Mouse (Mus musculus) MEL (cell line): ENCODE data around the gene Tmem170b. TPM values are rescaled to one million over a fixed set of nuclear protein-coding genes. Genes with fewer than 3 reads are reported as not detected.

Experiments
- DNase-seq: peaks from one replicate; pipeline ENCODE4 v3.0.0; 2011; ENCODE audit warnings: low read depth, low spot score
- H3K27ac ChIP-seq: 2 replicates; pipeline ENCODE4 v1.5.1; 2012; ENCODE audit warnings: low read depth, mild to moderate bottlenecking, control low read depth, low read length, moderate library complexity; ENCODE audit not compliant: control insufficient read depth
- H3K27me3 ChIP-seq, 2 experiments: fragments of 150-350 bp in 1 of 2; sonication (generic) in 1 of 2; 2 replicates each; pipeline ENCODE4 v1.6.1; 2012; ENCODE audit warnings: low read length in 2 of 2, mild to moderate bottlenecking in 2 of 2, improper control_type of control experiment in 1 of 2, moderate library complexity in 1 of 2; ENCODE audit not compliant: insufficient read depth in 2 of 2, control insufficient read depth in 1 of 2
- H3K36me3 ChIP-seq, 2 experiments: 2 replicates each; pipeline ENCODE4 v1.6.1; 2012 to 2014; ENCODE audit warnings: low read length in 2 of 2, improper control_type of control experiment in 1 of 2, inconsistent platforms in 1 of 2, mild to moderate bottlenecking in 1 of 2; ENCODE audit not compliant: insufficient read depth in 2 of 2, control insufficient read depth in 1 of 2
- H3K4me1 ChIP-seq, 2 experiments: fragments of 150-350 bp in 1 of 2; sonication (generic) in 1 of 2; 2 replicates each; pipeline ENCODE4 v1.6.1; 2012; ENCODE audit warnings: low read length in 2 of 2, improper control_type of control experiment in 1 of 2, mild to moderate bottlenecking in 1 of 2; ENCODE audit not compliant: insufficient read depth in 2 of 2, control insufficient read depth in 1 of 2
- H3K4me3 ChIP-seq, 2 experiments: fragments of 150-350 bp in 1 of 2; sonication (generic) in 1 of 2; 2 replicates each; pipeline ENCODE4 v1.5.1; 2012; ENCODE audit warnings: low read depth in 2 of 2, low read length in 2 of 2, mild to moderate bottlenecking in 2 of 2, moderate library complexity in 2 of 2, control low read depth in 1 of 2, improper control_type of control experiment in 1 of 2; ENCODE audit not compliant: control insufficient read depth in 1 of 2, insufficient read depth in 1 of 2
- H3K79me2 ChIP-seq: 2 replicates; pipeline ENCODE4 v1.6.1; 2012; ENCODE audit warnings: mild to moderate bottlenecking, low read length, moderate library complexity; ENCODE audit not compliant: control insufficient read depth, poor library complexity, insufficient read depth
- H3K9ac ChIP-seq: 2 replicates; pipeline ENCODE4 v1.6.1; 2012; ENCODE audit warnings: low read depth, mild to moderate bottlenecking, control low read depth, low read length, moderate library complexity; ENCODE audit not compliant: control insufficient read depth, poor library complexity, severe bottlenecking
- H3K9me3 ChIP-seq: fragments of 150-350 bp; sonication (generic); replicated peaks from 2 replicates; pipeline ENCODE4 v1.6.1; 2012; ENCODE audit warnings: mild to moderate bottlenecking, low read length, improper control_type of control experiment, moderate library complexity; ENCODE audit not compliant: insufficient read depth
- BHLHE40 ChIP-seq: IDR thresholded peaks from 2 replicates; pipeline ENCODE4 v1.6.1; 2012; ENCODE audit warnings: low read depth, mild to moderate bottlenecking, inconsistent platforms, low read length, improper control_type of control experiment, borderline replicate concordance
- CHD1 ChIP-seq: IDR thresholded peaks from 2 replicates; pipeline ENCODE4 v1.6.1; 2012; ENCODE audit warnings: low read depth, mild to moderate bottlenecking, inconsistent platforms, low read length, improper control_type of control experiment
- CHD2 ChIP-seq: IDR thresholded peaks from 2 replicates; pipeline ENCODE4 v1.6.1; 2011; ENCODE audit warnings: low read length, improper control_type of control experiment
- ELF1 ChIP-seq: IDR thresholded peaks from 2 replicates; pipeline ENCODE4 v1.6.1; 2014; ENCODE audit warnings: low read depth, mild to moderate bottlenecking, inconsistent platforms, low read length, improper control_type of control experiment, moderate library complexity
- ETS1 ChIP-seq: IDR thresholded peaks from 2 replicates; pipeline ENCODE4 v1.6.1; 2012; ENCODE audit warnings: low read depth, mild to moderate bottlenecking, inconsistent platforms, low read length, improper control_type of control experiment, moderate library complexity
- GABPA ChIP-seq: IDR thresholded peaks from 2 replicates; pipeline ENCODE4 v1.6.1; 2012; ENCODE audit warnings: low read depth, mild to moderate bottlenecking, inconsistent platforms, low read length, improper control_type of control experiment, moderate library complexity
- GATA1 ChIP-seq: IDR thresholded peaks from 2 replicates; pipeline ENCODE4 v1.6.1; 2011; ENCODE audit warnings: low read depth, low read length, improper control_type of control experiment
- KAT2A ChIP-seq: conservative IDR thresholded peaks from 2 replicates; pipeline ENCODE4 v1.6.1; 2012; ENCODE audit warnings: low read depth, low read length, improper control_type of control experiment, inconsistent platforms
- MAZ ChIP-seq: IDR thresholded peaks from 2 replicates; pipeline ENCODE4 v1.6.1; 2012; ENCODE audit warnings: low read depth, mild to moderate bottlenecking, inconsistent platforms, low read length, improper control_type of control experiment
- MEF2A ChIP-seq: IDR thresholded peaks from 2 replicates; pipeline ENCODE4 v1.6.1; 2014; ENCODE audit warnings: low read depth, mild to moderate bottlenecking, inconsistent platforms, low read length, improper control_type of control experiment; ENCODE audit not compliant: poor library complexity, insufficient replicate concordance, severe bottlenecking; ENCODE audit errors: extremely low read depth
- MYB ChIP-seq: IDR thresholded peaks from 2 replicates; pipeline ENCODE4 v1.6.1; 2011; ENCODE audit warnings: mild to moderate bottlenecking, low read depth, low read length, improper control_type of control experiment
- MYC ChIP-seq: IDR thresholded peaks from 2 replicates; pipeline ENCODE4 v1.6.1; 2011; ENCODE audit warnings: low read depth, mild to moderate bottlenecking, low read length, improper control_type of control experiment, moderate library complexity
- NELFE ChIP-seq: IDR thresholded peaks from 2 replicates; pipeline ENCODE4 v1.6.1; 2011; ENCODE audit warnings: low read depth, low read length, improper control_type of control experiment
- NRF1 ChIP-seq: IDR thresholded peaks from 2 replicates; pipeline ENCODE4 v1.6.1; 2014; ENCODE audit warnings: low read depth, mild to moderate bottlenecking, inconsistent platforms, low read length, improper control_type of control experiment, moderate library complexity; ENCODE audit not compliant: poor library complexity, insufficient read depth, severe bottlenecking
- POLR2A ChIP-seq, 2 experiments: IDR thresholded peaks; 2 replicates each; pipeline ENCODE4 v1.6.1; 2011 to 2012; ENCODE audit warnings: low read length in 2 of 2, mild to moderate bottlenecking in 2 of 2, control low read depth in 1 of 2, improper control_type of control experiment in 1 of 2, low read depth in 1 of 2, moderate library complexity in 1 of 2; ENCODE audit not compliant: control insufficient read depth in 1 of 2, insufficient read depth in 1 of 2, poor library complexity in 1 of 2
- POLR2AphosphoS2 ChIP-seq: IDR thresholded peaks from 2 replicates; pipeline ENCODE4 v1.6.1; 2011; ENCODE audit warnings: low read length, improper control_type of control experiment
- RAD21 ChIP-seq: IDR thresholded peaks from 2 replicates; pipeline ENCODE4 v1.6.1; 2011; ENCODE audit warnings: mild to moderate bottlenecking, low read depth, low read length, improper control_type of control experiment
- RCOR1 ChIP-seq: IDR thresholded peaks from 2 replicates; pipeline ENCODE4 v1.6.1; 2012; ENCODE audit warnings: low read depth, mild to moderate bottlenecking, inconsistent platforms, low read length, improper control_type of control experiment
- SIN3A ChIP-seq: IDR thresholded peaks from 2 replicates; pipeline ENCODE4 v1.6.1; 2012; ENCODE audit warnings: low read length, improper control_type of control experiment, inconsistent platforms
- SMC3 ChIP-seq: IDR thresholded peaks from 2 replicates; pipeline ENCODE4 v1.6.1; 2011; ENCODE audit warnings: low read depth, low read length, improper control_type of control experiment
- TAL1 ChIP-seq: IDR thresholded peaks from 2 replicates; pipeline ENCODE4 v1.6.1; 2012; ENCODE audit warnings: mild to moderate bottlenecking, inconsistent platforms, low read length, moderate library complexity, mixed read lengths
- TBP ChIP-seq: IDR thresholded peaks from 2 replicates; pipeline ENCODE4 v1.8.0; 2011; ENCODE audit warnings: low read depth, low read length, improper control_type of control experiment
- UBTF ChIP-seq: IDR thresholded peaks from 2 replicates; pipeline ENCODE4 v1.6.1; 2012; ENCODE audit warnings: low read depth, mild to moderate bottlenecking, inconsistent platforms, low read length, improper control_type of control experiment, moderate library complexity, borderline replicate concordance; ENCODE audit not compliant: insufficient read depth
- USF2 ChIP-seq, 2 experiments: IDR thresholded peaks; 2 replicates each; pipeline ENCODE4 v1.6.1; 2011 to 2012; ENCODE audit warnings: improper control_type of control experiment in 2 of 2, low read length in 2 of 2, borderline replicate concordance in 1 of 2, inconsistent platforms in 1 of 2, low read depth in 1 of 2, mild to moderate bottlenecking in 1 of 2; ENCODE audit not compliant: insufficient read depth in 1 of 2
- ZC3H11A ChIP-seq: IDR thresholded peaks from 2 replicates; pipeline ENCODE4 v1.6.1; 2012; ENCODE audit warnings: low read depth, mild to moderate bottlenecking, inconsistent platforms, low read length, improper control_type of control experiment
- ZKSCAN1 ChIP-seq: IDR thresholded peaks from 2 replicates; pipeline ENCODE4 v1.6.1; 2012; ENCODE audit warnings: low read depth, mild to moderate bottlenecking, inconsistent platforms, low read length, improper control_type of control experiment, moderate library complexity
- ZMIZ1 ChIP-seq: IDR thresholded peaks from 2 replicates; pipeline ENCODE4 v1.6.1; 2012; ENCODE audit warnings: low read depth, mild to moderate bottlenecking, inconsistent platforms, low read length, improper control_type of control experiment, moderate library complexity
- polyA plus RNA-seq, 2 experiments: library from polyadenylated mRNA; stranded (reverse) in 1 of 2; unstranded in 1 of 2; fragments of >175 nt in 1 of 2; fragments of >200 nt in 1 of 2; gene quantifications; 2 replicates each; pipeline versions ENCODE4 v1.2.1 to v1.2.4; 2012; ENCODE audit warnings: low replicate concordance in 2 of 2, low read depth in 1 of 2; ENCODE audit not compliant: insufficient read length in 2 of 2, insufficient read depth in 1 of 2, missing spikeins in 1 of 2
- total RNA-seq: library from RNA; depleted of rRNA; stranded (reverse); fragments of 300-350 nt; gene quantifications from 2 replicates; pipeline ENCODE4 v1.2.3, GENCODE M21; 2012

The Tmem170b gene
- total and polyA plus RNA-seq, 3 experiments = 5.2 to 7.0 TPM; not detected in 1

GRCm38 (mm10) chr13:41647976-41648375 is 42.3 kb downstream of the Tmem170b start:
- no peaks in the 10 kb centered on the region for H3K36me3 ChIP-seq
- TF ChIP-seq RAD21 (no peak), KAT2A (no peak), RCOR1 (no peak), GATA1 (no peak), SMC3 (no peak), POLR2AphosphoS2 (no peak), ZMIZ1 (no peak), MAZ (no peak), MYB (no peak), ELF1 (no peak), CHD2 (no peak), TBP (no peak), ZC3H11A (no peak), UBTF (no peak), GABPA (no peak)
- TF ChIP-seq, all 39 proteins: peak for 0
- Histone ChIP-seq H3K9ac (no peak overlapping the region), H3K4me3 (no peak overlapping the region), H3K79me2 (no peaks in the 10 kb centered on the region), H3K9me3 (no peaks in the 10 kb centered on the region), H3K27ac (no peak overlapping the region), H3K27me3 (no peaks in the 10 kb centered on the region), H3K4me1 (no peaks in the 10 kb centered on the region)
- DNase-seq = no peak

GRCm38 (mm10) chr13:41650665-41651064 is 45.0 kb downstream of the Tmem170b start:
- TF ChIP-seq GATA1 (no peak), CHD1 (no peak), ELF1 (no peak), USF2 (IDR thresholded peaks at IDR 0.05; ENCODE audit: borderline replicate concordance in 1 of 2, insufficient read depth in 1 of 2, low read depth in 1 of 2, low read length in 2 of 2) (no peak), POLR2AphosphoS2 (no peak), SIN3A (no peak), BHLHE40 (no peak), TAL1 (no peak), ZKSCAN1 (no peak), MEF2A (no peak), POLR2A (IDR thresholded peaks at IDR 0.05; ENCODE audit: control insufficient read depth in 1 of 2, insufficient read depth in 1 of 2, low read depth in 1 of 2, low read length in 2 of 2, poor library complexity in 1 of 2) (no peak), TBP (no peak), NRF1 (no peak), SMC3 (no peak), NELFE (no peak), MYC (no peak), RAD21 (no peak), CHD2 (no peak), ETS1 (no peak)
- DNase-seq = no peak
- Histone ChIP-seq H3K4me1 (no peaks in the 10 kb centered on the region), H3K9ac (no peak overlapping the region), H3K4me3 (no peak overlapping the region), H3K9me3 (no peaks in the 10 kb centered on the region), H3K79me2 (no peaks in the 10 kb centered on the region), H3K36me3 (no peaks in the 10 kb centered on the region), H3K27me3 (no peaks in the 10 kb centered on the region), H3K27ac (no peak overlapping the region)
